Mouse (Mus musculus) hindbrain, embryonic 12.5 days (tissue): ENCODE measurements at regions not wholly inside any gene's neighbourhood (a gene's known extent, or its start where the extent isn't known, plus 50 kb on each side); places are given as distances from the start of the nearest gene placed in this dataset.

ENCODE experiments used
- ATAC-seq: fragments of 200-750 bp; cut with Nextera tagmentation; 2 replicates; pipeline ENCODE4 v1.8.0; 2017; ENCODE audit warnings: moderate TSS enrichment; ENCODE audit not compliant: low FRiP score
- H3K27ac ChIP-seq: fragments of 300-500 bp; sonication (generic); 2 replicates; pipeline ENCODE4 v1.5.1; 2016; ENCODE audit warnings: mild to moderate bottlenecking
- H3K27me3 ChIP-seq: fragments of 300-500 bp; sonication (generic); 2 replicates; pipeline ENCODE4 v1.6.1; 2016; ENCODE audit warnings: mild to moderate bottlenecking
- H3K36me3 ChIP-seq: fragments of 300-500 bp; sonication (generic); 2 replicates; pipeline ENCODE4 v1.6.1; 2016; ENCODE audit warnings: mild to moderate bottlenecking
- H3K4me1 ChIP-seq: fragments of 300-500 bp; sonication (generic); 2 replicates; pipeline ENCODE4 v1.6.1; 2016
- H3K4me2 ChIP-seq: fragments of 300-500 bp; sonication (generic); replicated peaks from 2 replicates; pipeline ENCODE4 v1.6.1; 2016; ENCODE audit warnings: mild to moderate bottlenecking
- H3K4me3 ChIP-seq: fragments of 300-500 bp; sonication (generic); 2 replicates; pipeline ENCODE4 v1.5.1; 2016; ENCODE audit warnings: mild to moderate bottlenecking
- H3K9ac ChIP-seq: fragments of 300-500 bp; sonication (generic); 2 replicates; pipeline ENCODE4 v1.6.1; 2016; ENCODE audit warnings: mild to moderate bottlenecking, moderate library complexity
- H3K9me3 ChIP-seq: fragments of 300-500 bp; sonication (generic); replicated peaks from 2 replicates; pipeline ENCODE4 v1.6.1; 2016; ENCODE audit warnings: mild to moderate bottlenecking
- WGBS: fragments of 180-500 bp; shearing (Covaris S2); methylation state at CpG from one replicate; pipeline ENCODE4 v1.1.7; 2016; 5-methylcytosine and 5-hydroxymethylcytosine counted together

DNA sequence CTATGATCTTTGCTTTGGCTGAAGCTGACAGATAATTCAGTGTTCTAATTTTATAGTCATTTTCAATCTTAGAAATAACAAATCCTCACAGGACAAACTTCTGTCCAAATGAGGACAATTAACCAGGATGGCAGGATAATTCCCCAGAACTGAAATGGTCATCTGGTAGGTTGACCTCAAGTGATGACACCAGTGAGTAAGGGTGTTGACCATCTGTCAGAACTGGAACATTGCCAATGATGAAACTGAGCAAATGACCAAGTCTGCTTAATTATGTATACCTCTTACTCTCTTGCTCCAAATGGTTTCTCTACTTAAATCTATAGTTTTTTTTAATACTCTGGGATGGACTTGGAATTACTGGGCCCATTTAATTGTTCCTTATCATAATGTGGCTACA is 1336.9 kb upstream of the Tenm3 start:
- no peaks in the 10 kb centered on the region for H3K4me1 ChIP-seq
- H3K4me3 ChIP-seq, result no peak overlapping the region
- no peak for ATAC-seq
- no peak overlapping the region for H3K4me2 ChIP-seq
- no peak overlapping the region for H3K27ac ChIP-seq
- H3K9ac ChIP-seq, result no peak overlapping the region
- no peaks in the 10 kb centered on the region for H3K36me3 ChIP-seq
- no peaks in the 10 kb centered on the region for H3K27me3 ChIP-seq
- no peaks in the 10 kb centered on the region for H3K9me3 ChIP-seq

DNA sequence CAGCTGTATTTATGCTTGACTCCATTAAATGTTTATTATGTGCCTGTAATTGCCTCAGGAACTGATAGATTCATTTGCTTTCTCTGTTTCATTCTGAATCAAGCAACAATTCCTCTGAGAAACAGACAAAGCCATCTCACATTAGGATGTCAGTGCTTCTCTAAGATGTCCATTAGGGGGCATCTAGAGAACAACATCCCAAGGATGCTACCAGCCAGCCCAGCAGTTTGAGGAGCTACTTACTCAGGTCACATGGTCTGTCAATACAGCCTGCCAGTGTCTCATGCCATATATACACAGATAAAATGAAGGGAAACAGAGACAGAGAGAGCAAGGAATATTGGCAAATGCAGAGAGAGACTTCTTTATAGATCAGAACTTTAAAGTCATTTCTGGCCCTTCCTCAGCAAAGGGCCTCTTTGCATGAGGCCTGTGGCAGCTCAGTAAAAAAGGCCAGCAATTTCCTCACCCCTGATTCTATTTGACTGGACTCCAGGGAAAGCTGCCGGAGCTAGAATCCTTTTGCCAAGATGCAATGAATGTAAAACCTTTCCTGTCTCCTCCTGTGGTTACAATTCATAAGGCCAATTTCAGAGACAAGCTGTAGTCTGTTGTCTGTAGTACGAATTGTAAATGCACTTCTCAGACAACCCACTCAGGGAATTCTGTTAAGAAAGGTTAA is 1321.2 kb upstream of the Tenm3 start:
- 59% methylated on average over 2 of the region's 2 CpGs for WGBS
- Histone ChIP-seq H3K27ac (no peak overlapping the region), H3K4me1 (no peaks in the 10 kb centered on the region), H3K9me3 (no peaks in the 10 kb centered on the region), H3K36me3 (no peaks in the 10 kb centered on the region), H3K4me3 (no peak overlapping the region), H3K4me2 (no peak overlapping the region), H3K9ac (no peak overlapping the region), H3K27me3 (no peaks in the 10 kb centered on the region)
- ATAC-seq, result peak; percentile 63

DNA sequence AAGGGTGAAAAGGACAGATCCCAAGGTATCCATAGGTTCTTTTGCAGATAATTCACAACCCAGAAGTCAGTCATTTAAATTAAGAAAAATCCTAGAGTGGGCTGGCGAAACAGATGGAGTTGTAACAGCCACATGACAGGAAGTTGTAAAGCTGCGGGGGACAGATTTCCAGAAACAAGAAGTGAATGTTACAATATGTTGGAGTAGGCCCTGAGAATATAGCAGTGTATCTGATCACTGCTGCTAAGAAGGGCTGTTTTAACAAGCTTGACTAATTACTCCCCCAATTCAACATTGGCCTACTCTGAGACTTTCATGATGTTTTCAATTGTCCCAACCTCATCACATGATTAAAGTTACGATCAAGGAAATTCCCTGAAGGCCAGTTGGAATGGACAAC is 1317.3 kb upstream of the Tenm3 start:
- Histone ChIP-seq H3K27me3 (no peaks in the 10 kb centered on the region), H3K36me3 (no peaks in the 10 kb centered on the region), H3K9me3 (no peaks in the 10 kb centered on the region), H3K4me2 (no peak overlapping the region), H3K4me3 (no peak overlapping the region), H3K4me1 (no peaks in the 10 kb centered on the region), H3K27ac (no peak overlapping the region), H3K9ac (no peak overlapping the region)
- ATAC-seq, result no peak
- WGBS, result 75% methylated on average over 3 of the region's 3 CpGs

GRCm38 (mm10) chr8:50160326-50160725 is 1316.6 kb upstream of the Tenm3 start:
- Histone ChIP-seq H3K27ac (no peak overlapping the region), H3K9ac (no peak overlapping the region), H3K9me3 (no peaks in the 10 kb centered on the region), H3K4me3 (no peak overlapping the region), H3K27me3 (no peaks in the 10 kb centered on the region), H3K4me1 (no peaks in the 10 kb centered on the region), H3K4me2 (no peak overlapping the region), H3K36me3 (no peaks in the 10 kb centered on the region)
- no peak for ATAC-seq
- 85% methylated on average over 5 of the region's 5 CpGs for WGBS

- no peaks in the 10 kb centered on the region for H3K4me1 ChIP-seq
- H3K27ac ChIP-seq, result no peak overlapping the region
- H3K9me3 ChIP-seq, result no peaks in the 10 kb centered on the region
- ATAC-seq, result no peak
- no peaks in the 10 kb centered on the region for H3K36me3 ChIP-seq
- WGBS, result 91% methylated on average over 3 of the region's 3 CpGs
- no peak overlapping the region for H3K9ac ChIP-seq
- no peaks in the 10 kb centered on the region for H3K27me3 ChIP-seq
- no peak overlapping the region for H3K4me3 ChIP-seq
- H3K4me2 ChIP-seq, result no peak overlapping the region
These were observed 1296.1 kb upstream of the Tenm3 start for GRCm38 (mm10) chr8:50139876-50140275.

DNA sequence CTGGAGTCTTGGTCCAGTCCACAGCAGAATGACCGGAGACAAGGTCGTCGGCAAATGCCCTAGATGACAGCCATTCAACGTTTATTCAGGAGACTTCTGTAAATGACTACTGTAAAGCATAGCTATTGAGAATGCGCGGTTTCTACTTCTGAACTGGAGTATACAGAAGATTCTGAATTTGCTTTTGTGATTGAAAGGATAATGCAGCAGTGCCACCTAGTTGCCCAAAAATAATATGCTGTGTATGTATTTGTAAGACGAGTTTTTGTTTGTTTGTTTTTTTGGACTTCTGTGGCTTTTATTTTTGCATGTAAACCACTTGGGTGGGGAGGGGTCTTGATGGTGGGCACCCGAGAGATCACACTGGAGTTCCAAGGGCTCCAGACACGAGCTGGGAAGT is 1276.3 kb upstream of the Tenm3 start:
- no peaks in the 10 kb centered on the region for H3K9me3 ChIP-seq
- no peak for ATAC-seq
- H3K9ac ChIP-seq, result no peak overlapping the region
- H3K36me3 ChIP-seq, result no peaks in the 10 kb centered on the region
- no peaks in the 10 kb centered on the region for H3K27me3 ChIP-seq
- no peak overlapping the region for H3K4me2 ChIP-seq
- H3K4me3 ChIP-seq, result no peak overlapping the region
- no peak overlapping the region for H3K27ac ChIP-seq
- no peaks in the 10 kb centered on the region for H3K4me1 ChIP-seq
- WGBS, result 84% methylated on average over 9 of the region's 9 CpGs

DNA sequence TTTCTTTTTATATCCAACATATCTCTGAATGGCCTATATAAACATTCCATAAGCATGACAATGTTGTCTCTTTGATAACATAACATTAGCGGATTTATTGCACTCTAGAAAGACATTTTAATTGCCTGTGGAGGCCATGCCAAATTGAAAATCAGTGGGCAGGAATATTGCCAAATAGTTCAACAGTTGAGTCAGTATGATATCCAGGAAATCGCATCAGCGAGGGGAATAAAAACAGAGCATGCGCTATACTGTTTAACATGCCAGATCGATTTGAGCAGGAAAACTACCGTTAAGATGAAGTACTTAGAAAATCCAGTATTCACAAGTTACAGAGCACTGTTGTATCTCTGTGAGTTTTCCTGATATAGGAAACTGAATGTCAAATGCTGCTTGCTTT is 1238.6 kb upstream of the Tenm3 start:
- no peak overlapping the region for H3K27ac ChIP-seq
- H3K9me3 ChIP-seq, result no peaks in the 10 kb centered on the region
- H3K4me2 ChIP-seq, result no peak overlapping the region
- no peak overlapping the region for H3K4me3 ChIP-seq
- no peaks in the 10 kb centered on the region for H3K27me3 ChIP-seq
- WGBS, result 90% methylated on average over 6 of the region's 6 CpGs
- H3K9ac ChIP-seq, result no peak overlapping the region
- H3K4me1 ChIP-seq, result no peaks in the 10 kb centered on the region
- ATAC-seq, result no peak
- H3K36me3 ChIP-seq, result no peaks in the 10 kb centered on the region

GRCm38 (mm10) chr8:50037096-50037495 is 1193.3 kb upstream of the Tenm3 start:
- no peaks in the 10 kb centered on the region for H3K36me3 ChIP-seq
- no peaks in the 10 kb centered on the region for H3K4me1 ChIP-seq
- WGBS, result 74% methylated on average over 2 of the region's 2 CpGs
- ATAC-seq, result no peak
- no peaks in the 10 kb centered on the region for H3K27me3 ChIP-seq
- no peak overlapping the region for H3K4me2 ChIP-seq
- no peaks in the 10 kb centered on the region for H3K9me3 ChIP-seq
- H3K9ac ChIP-seq, result no peak overlapping the region
- H3K4me3 ChIP-seq, result no peak overlapping the region
- H3K27ac ChIP-seq, result no peak overlapping the region

GRCm38 (mm10) chr8:50027544-50027943 is 1183.8 kb upstream of the Tenm3 start:
- H3K9me3 ChIP-seq, result no peaks in the 10 kb centered on the region
- no peak overlapping the region for H3K9ac ChIP-seq
- H3K4me2 ChIP-seq, result no peak overlapping the region
- H3K27ac ChIP-seq, result no peak overlapping the region
- H3K4me3 ChIP-seq, result no peak overlapping the region
- WGBS, result 75% methylated on average over 6 of the region's 6 CpGs
- no peak for ATAC-seq
- no peaks in the 10 kb centered on the region for H3K36me3 ChIP-seq
- H3K4me1 ChIP-seq, result no peaks in the 10 kb centered on the region
- no peaks in the 10 kb centered on the region for H3K27me3 ChIP-seq

GRCm38 (mm10) chr8:50007546-50007945 is 1163.8 kb upstream of the Tenm3 start:
- ATAC-seq, result no peak
- H3K9ac ChIP-seq, result no peak overlapping the region
- H3K4me1 ChIP-seq, result no peaks in the 10 kb centered on the region
- 80% methylated on average over 3 of the region's 3 CpGs for WGBS
- H3K27me3 ChIP-seq, result no peaks in the 10 kb centered on the region
- H3K4me3 ChIP-seq, result no peak overlapping the region
- H3K36me3 ChIP-seq, result no peaks in the 10 kb centered on the region
- peaks cover 7% of the 10 kb centered on the region; the same call in 1 of the 2 replicates for H3K9me3 ChIP-seq
- no peak overlapping the region for H3K4me2 ChIP-seq
- H3K27ac ChIP-seq, result no peak overlapping the region

- 39% methylated on average over 1 of the region's 1 CpGs for WGBS
- ATAC-seq, result no peak
- Histone ChIP-seq H3K9me3 (peaks cover 4% of the 10 kb centered on the region; the same call in 1 of the 2 replicates), H3K4me2 (no peak overlapping the region), H3K27me3 (no peaks in the 10 kb centered on the region), H3K27ac (no peak overlapping the region), H3K4me1 (no peaks in the 10 kb centered on the region), H3K9ac (no peak overlapping the region), H3K36me3 (no peaks in the 10 kb centered on the region), H3K4me3 (no peak overlapping the region)
These were observed 1160.5 kb upstream of the Tenm3 start for GRCm38 (mm10) chr8:50004254-50004653.

DNA sequence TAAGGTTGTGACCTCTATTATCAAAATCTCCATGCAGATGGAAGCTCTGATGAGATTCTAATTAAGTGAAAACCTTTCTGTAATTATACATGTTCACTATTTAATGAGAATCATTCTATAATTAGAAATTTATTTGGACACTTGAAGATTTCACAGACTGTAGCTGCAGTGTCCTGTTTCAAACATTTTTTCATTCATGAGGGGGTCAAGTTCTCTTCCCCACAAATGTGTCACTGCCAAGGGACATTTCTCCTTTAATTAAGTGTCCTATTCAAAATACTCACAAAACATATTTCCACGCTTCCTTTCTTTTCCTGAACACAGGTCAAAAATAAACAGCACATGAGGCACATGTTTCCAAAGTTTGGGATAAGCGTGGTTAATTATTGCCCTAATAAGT is 1159.9 kb upstream of the Tenm3 start:
- WGBS, result 84% methylated on average over 2 of the region's 2 CpGs
- ATAC-seq, result no peak
- no peaks in the 10 kb centered on the region for H3K4me1 ChIP-seq

DNA sequence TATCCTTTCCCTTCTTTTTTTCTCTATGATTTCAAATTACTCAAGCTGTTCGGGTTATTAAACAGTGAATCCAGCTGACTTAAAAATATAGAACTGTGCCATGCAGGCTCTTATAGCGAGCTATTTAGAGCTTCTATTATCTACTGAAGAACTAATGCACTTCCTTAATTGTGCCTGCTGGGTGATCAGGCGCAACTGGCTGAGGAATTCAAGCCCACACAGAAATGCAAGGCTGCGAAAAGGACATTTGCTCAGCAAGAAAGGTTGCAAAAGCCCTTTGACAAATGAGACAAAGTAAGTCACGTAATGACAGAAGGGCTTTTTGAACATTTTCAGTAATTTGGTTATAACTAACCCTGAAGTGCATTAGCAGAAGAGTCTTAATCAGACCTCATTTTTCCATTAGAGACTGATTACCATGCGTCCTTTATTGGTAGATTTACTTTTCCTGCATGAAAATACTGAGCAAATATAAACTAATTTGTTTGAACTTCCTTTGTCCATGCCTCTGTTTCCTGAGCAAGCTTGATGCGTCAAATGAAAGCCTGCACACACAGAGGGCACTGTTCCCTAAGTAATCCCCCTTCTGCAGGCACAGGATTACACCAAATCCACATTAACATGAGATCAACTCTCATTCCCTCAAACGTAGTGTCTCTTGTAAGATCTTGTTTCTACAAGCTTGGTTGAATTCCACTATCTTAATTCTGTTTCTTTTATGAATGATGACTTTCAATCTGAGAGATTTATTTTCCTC is 1154.7 kb upstream of the Tenm3 start:
- no peaks in the 10 kb centered on the region for H3K36me3 ChIP-seq
- 38% methylated on average over 8 of the region's 8 CpGs for WGBS
- H3K4me3 ChIP-seq, result no peak overlapping the region
- 0 out of 2 replicates have a peak, but pooled peaks cover 2% of the 10 kb centered on the region for H3K4me1 ChIP-seq
- H3K27ac ChIP-seq, result no peak overlapping the region
- H3K4me2 ChIP-seq, result no peak overlapping the region
- no peaks in the 10 kb centered on the region for H3K9me3 ChIP-seq
- H3K27me3 ChIP-seq, result no peaks in the 10 kb centered on the region
- H3K9ac ChIP-seq, result no peak overlapping the region
- peak; percentile 60; the same call in 1 of the 2 replicates for ATAC-seq

More for the DNA sequence above, 1159.9 kb upstream of the Tenm3 start:
- H3K4me2 ChIP-seq, result no peak overlapping the region
- H3K9me3 ChIP-seq, result no peaks in the 10 kb centered on the region
- no peak overlapping the region for H3K4me3 ChIP-seq
- no peak overlapping the region for H3K9ac ChIP-seq
- no peaks in the 10 kb centered on the region for H3K27me3 ChIP-seq
- H3K36me3 ChIP-seq, result no peaks in the 10 kb centered on the region
- no peak overlapping the region for H3K27ac ChIP-seq
